Mouse (Mus musculus) limb, embryonic 14.5 days (tissue): ENCODE data around the gene Szrd1. TPM values are rescaled to one million over a fixed set of nuclear protein-coding genes. Genes with fewer than 3 reads are reported as not detected.

ENCODE experiments used
- ATAC-seq: fragments of 200-750 bp; cut with Nextera tagmentation; 2 replicates; pipeline ENCODE4 v1.8.0; 2017; ENCODE audit warnings: low read depth, moderate number of reproducible peaks, moderate TSS enrichment; ENCODE audit not compliant: low FRiP score
- DNase-seq: peaks from one replicate; pipeline ENCODE4 v3.0.0-alpha.2; 2015; ENCODE audit warnings: low spot score
- H3K27ac ChIP-seq: fragments of 300-500 bp; sonication (generic); replicated peaks from 2 replicates; pipeline ENCODE4 v1.5.1; 2014; ENCODE audit warnings: low read depth, mild to moderate bottlenecking, low read length, moderate library complexity, mixed read lengths
- H3K27me3 ChIP-seq: fragments of 300-500 bp; sonication (generic); 2 replicates; pipeline ENCODE4 v1.6.1; 2014; ENCODE audit warnings: low read length, mixed read lengths; ENCODE audit not compliant: control insufficient read depth, insufficient read depth
- H3K36me3 ChIP-seq: fragments of 300-500 bp; sonication (generic); 2 replicates; pipeline ENCODE4 v1.6.1; 2014; ENCODE audit warnings: mild to moderate bottlenecking, low read length, moderate library complexity, mixed read lengths; ENCODE audit not compliant: control insufficient read depth, insufficient read depth
- H3K4me1 ChIP-seq: fragments of 300-500 bp; sonication (generic); 2 replicates; pipeline ENCODE4 v1.6.1; 2014; ENCODE audit warnings: antibody characterized with exemption, low read length, mixed read lengths; ENCODE audit not compliant: control insufficient read depth, insufficient read depth
- H3K4me2 ChIP-seq: fragments of 300-500 bp; sonication (generic); replicated peaks from 2 replicates; pipeline ENCODE4 v1.6.1; 2014; ENCODE audit warnings: low read depth, mild to moderate bottlenecking, low read length, moderate library complexity; ENCODE audit not compliant: severe bottlenecking
- H3K4me3 ChIP-seq: fragments of 300-500 bp; sonication (generic); replicated peaks from 2 replicates; pipeline ENCODE4 v1.5.1; 2014; ENCODE audit warnings: low read length
- H3K9ac ChIP-seq: fragments of 300-500 bp; sonication (generic); 2 replicates; pipeline ENCODE4 v1.6.1; 2014; ENCODE audit warnings: mild to moderate bottlenecking, low read depth, low read length, moderate library complexity; ENCODE audit not compliant: severe bottlenecking
- H3K9me3 ChIP-seq: fragments of 300-500 bp; sonication (generic); 2 replicates; pipeline ENCODE4 v1.6.1; 2016; ENCODE audit warnings: low read length; ENCODE audit not compliant: control insufficient read depth
- POLR2A ChIP-seq: fragments of 200-500 bp; IDR thresholded peaks from 2 replicates; pipeline ENCODE4 v1.8.0; 2012; ENCODE audit warnings: inconsistent platforms, mild to moderate bottlenecking, moderate library complexity, borderline replicate concordance; ENCODE audit not compliant: insufficient read depth, insufficient read length; ENCODE audit errors: extremely low read depth
- WGBS: fragments of 180-500 bp; shearing (Covaris S2); extraction: QIAGEN DNeasy Blood & Tissue Kit; methylation state at CpG from one replicate; pipeline ENCODE4 v1.1.7; 2014; 5-methylcytosine and 5-hydroxymethylcytosine counted together
- polyA plus RNA-seq, 2 experiments: library from polyadenylated mRNA; depleted of rRNA in 1 of 2; stranded (reverse) in 1 of 2; unstranded in 1 of 2; fragments of >200 nt; fragmentation: Nextera tagmentation in 1 of 2; extraction: Ambion mirVana in 1 of 2; gene quantifications; 2 replicates each; pipeline versions ENCODE4 v1.2.1 to v1.2.3; 2012 to 2014

The Szrd1 gene
- polyA plus RNA-seq, 2 experiments = 38.6 to 63.7 TPM

- ATAC-seq (no peak), DNase-seq (no peak)
- H3K9me3 ChIP-seq = no peaks in the 10 kb centered on the region
- no peaks in the 10 kb centered on the region for H3K27me3 ChIP-seq
- TF ChIP-seq POLR2A = no peak
- H3K4me3 ChIP-seq = no peak overlapping the region
- H3K36me3 ChIP-seq = no peaks in the 10 kb centered on the region
- H3K9ac ChIP-seq = no peak overlapping the region
- no peak overlapping the region for H3K4me2 ChIP-seq
- peaks cover 11% of the 10 kb centered on the region for H3K4me1 ChIP-seq
- H3K27ac ChIP-seq = no peak overlapping the region
- WGBS = 41% methylated on average over 11 of the region's 11 CpGs
Observed at GRCm38 (mm10) chr4:141159093-141159492, 19.5 kb upstream of the Szrd1 start.

GRCm38 (mm10) chr4:141158609-141159008 is 19.0 kb upstream of the Szrd1 start:
- Histone ChIP-seq H3K4me2 (no peak overlapping the region), H3K4me3 (no peak overlapping the region), H3K27me3 (no peaks in the 10 kb centered on the region), H3K27ac (no peak overlapping the region), H3K9me3 (no peaks in the 10 kb centered on the region), H3K9ac (no peak overlapping the region), H3K36me3 (no peaks in the 10 kb centered on the region), H3K4me1 (peaks cover 11% of the 10 kb centered on the region)
- DNase-seq = no peak
- ATAC-seq = no peak
- 79% methylated on average over 2 of the region's 2 CpGs for WGBS
- no peak for TF ChIP-seq POLR2A

DNA sequence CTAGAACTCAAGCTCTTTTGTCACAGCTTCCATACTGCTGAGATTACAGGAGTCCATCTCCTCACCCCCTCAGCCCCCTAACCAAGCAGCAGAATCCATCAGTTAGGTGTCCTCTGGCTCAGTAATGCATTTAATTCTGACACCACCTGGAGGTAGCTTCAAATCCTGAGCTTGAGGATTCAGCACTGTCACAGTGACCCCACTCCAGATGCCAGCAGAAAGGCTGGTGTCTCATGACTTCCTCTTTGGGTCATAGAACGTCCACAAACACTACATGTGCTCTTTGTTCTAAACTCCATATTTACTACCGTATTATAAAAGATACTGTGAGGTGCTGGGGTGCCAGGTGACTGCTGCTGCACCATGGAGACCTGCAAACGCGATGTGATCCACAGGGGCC is 17.9 kb upstream of the Szrd1 start:
- Histone ChIP-seq H3K4me3 (no peak overlapping the region), H3K9ac (no peak overlapping the region)
- WGBS = 71% methylated on average over 4 of the region's 4 CpGs

DNA sequence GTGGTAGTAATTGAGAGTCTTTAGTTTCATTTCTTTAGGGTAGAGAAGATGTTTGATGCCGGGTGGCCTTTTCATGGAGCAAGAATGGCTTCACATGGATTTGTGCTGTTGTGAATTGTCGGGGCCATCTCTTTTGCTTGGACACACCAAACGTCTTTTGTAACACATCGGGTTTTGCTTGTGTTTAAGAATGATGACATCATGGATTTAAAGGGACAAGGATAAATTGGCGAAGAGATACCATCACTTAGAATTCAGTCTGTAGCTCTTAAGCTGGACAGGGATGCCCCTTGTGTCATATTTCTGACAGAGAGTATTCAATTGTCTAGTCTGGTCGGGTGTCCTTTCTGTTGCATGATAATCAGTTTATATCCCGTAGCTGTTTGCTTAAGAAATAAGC is 9.5 kb upstream of the Szrd1 start:
- Histone ChIP-seq H3K9ac (peak overlapping the region; percentile 88), H3K9me3 (no peaks in the 10 kb centered on the region), H3K4me2 (peak overlapping the region; percentile 80), H3K36me3 (0 out of 2 replicates have a peak, but pooled peaks cover 4% of the 10 kb centered on the region), H3K27me3 (no peaks in the 10 kb centered on the region), H3K27ac (peak overlapping the region; percentile 82; the same call in 1 of the 2 replicates), H3K4me3 (peak overlapping the region; percentile 99), H3K4me1 (peaks cover 19% of the 10 kb centered on the region)
- no peak for DNase-seq
- WGBS = 41% methylated on average over 7 of the region's 7 CpGs
- ATAC-seq = no peak
- TF ChIP-seq POLR2A = no peak

More for the DNA sequence above, 17.9 kb upstream of the Szrd1 start:
- Histone ChIP-seq H3K9me3 (no peaks in the 10 kb centered on the region), H3K4me1 (peaks cover 11% of the 10 kb centered on the region), H3K36me3 (0 out of 2 replicates have a peak, but pooled peaks cover 4% of the 10 kb centered on the region), H3K27me3 (no peaks in the 10 kb centered on the region), H3K4me2 (no peak overlapping the region), H3K27ac (no peak overlapping the region)
- DNase-seq = no peak
- TF ChIP-seq POLR2A = no peak
- no peak for ATAC-seq

GRCm38 (mm10) chr4:141148009-141148801 is 8.6 kb upstream of the Szrd1 start:
- WGBS = 0% methylated on average over 42 of the region's 66 CpGs
- H3K4me2 ChIP-seq = peak overlapping the region; percentile 80
- no peaks in the 10 kb centered on the region for H3K9me3 ChIP-seq
- ATAC-seq = peak; percentile 48
- no peaks in the 10 kb centered on the region for H3K27me3 ChIP-seq
- no peak for DNase-seq
- H3K27ac ChIP-seq = peak overlapping the region; percentile 82
- H3K4me3 ChIP-seq = peak overlapping the region; percentile 99
- H3K4me1 ChIP-seq = peaks cover 19% of the 10 kb centered on the region
- no peak for TF ChIP-seq POLR2A
- H3K36me3 ChIP-seq = 0 out of 2 replicates have a peak, but pooled peaks cover 4% of the 10 kb centered on the region
- peak overlapping the region; percentile 88 for H3K9ac ChIP-seq
